Mouse (Mus musculus) yolk sac, embryonic 10.5 days (tissue): Measurements from ENCODE around the gene Olfr1124.
"Not testable (repeated sequence)": the region's sequence is repeated elsewhere in the genome, so short reads cannot be mapped to it uniquely, and the experiment has no call there.

Experiments used
- DNase-seq: peaks from one replicate; pipeline ENCODE4 v3.0.0-alpha.2; 2017; ENCODE audit warnings: low spot score

Olfr1124 gene

DNA sequence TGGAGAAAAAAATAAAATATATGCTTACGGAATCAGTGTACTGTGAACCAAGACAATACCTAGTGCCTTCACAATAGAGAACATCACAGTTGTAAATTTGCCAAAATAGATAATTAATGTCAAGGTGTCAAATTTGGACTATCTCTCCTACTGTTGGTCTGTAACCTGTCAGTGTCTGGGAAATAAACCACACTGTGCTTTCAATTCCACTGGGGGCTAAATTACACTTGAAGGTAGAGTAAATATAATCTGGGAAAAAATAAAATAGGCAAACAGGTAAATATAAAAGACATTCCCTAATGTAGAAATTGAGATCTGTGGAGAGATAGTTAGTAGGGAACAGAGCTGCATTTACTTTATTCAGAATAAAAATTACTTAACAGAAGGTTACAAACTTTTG, at the start of gene Olfr1124:
Gene Olfr1124, plus strand, starts transcription at position 301 of the 400 bp plus-strand sequence.
- DNase-seq, result no peak

DNA sequence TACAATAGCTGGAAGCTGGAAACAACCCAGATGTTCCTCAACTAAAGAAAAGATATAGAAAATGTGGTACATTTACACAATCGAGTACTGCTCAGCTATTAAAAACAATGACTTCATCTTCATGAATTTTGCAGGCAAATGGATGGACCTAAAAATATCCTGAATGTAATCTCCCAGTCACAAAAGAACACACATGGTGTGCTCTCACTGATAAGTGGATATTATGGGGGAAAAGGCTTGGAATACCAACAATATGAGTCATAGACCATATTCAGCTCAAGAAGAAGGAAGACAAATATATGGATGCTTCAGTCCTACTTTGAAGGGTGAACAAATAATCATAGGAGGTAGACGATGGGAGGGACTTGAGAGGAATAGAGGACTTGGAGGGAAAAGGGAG, 46.1 kb upstream of the Olfr1124 start:
- no peak for DNase-seq

GRCm38 (mm10) chr2:87385549-87385948, 44.5 kb upstream of the Olfr1124 start, which contains the start of gene Olfr1122:
Olfr1122 (plus strand) TSS chr2:87385849.
- no peak for DNase-seq

- not testable (repeated sequence) for DNase-seq
Observed at GRCm38 (mm10) chr2:87393605-87394004, 36.5 kb upstream of the Olfr1124 start.

GRCm38 (mm10) chr2:87394686-87395085, 35.4 kb upstream of the Olfr1124 start:
- not testable (repeated sequence) for DNase-seq

GRCm38 (mm10) chr2:87416335-87416734, 13.7 kb upstream of the Olfr1124 start, which contains the start of gene Olfr1123:
Olfr1123 (plus strand) TSS chr2:87416635.
- DNase-seq, result no peak

GRCm38 (mm10) chr2:87437731-87438130, 7.7 kb downstream of the Olfr1124 start:
- DNase-seq, result no peak

DNA sequence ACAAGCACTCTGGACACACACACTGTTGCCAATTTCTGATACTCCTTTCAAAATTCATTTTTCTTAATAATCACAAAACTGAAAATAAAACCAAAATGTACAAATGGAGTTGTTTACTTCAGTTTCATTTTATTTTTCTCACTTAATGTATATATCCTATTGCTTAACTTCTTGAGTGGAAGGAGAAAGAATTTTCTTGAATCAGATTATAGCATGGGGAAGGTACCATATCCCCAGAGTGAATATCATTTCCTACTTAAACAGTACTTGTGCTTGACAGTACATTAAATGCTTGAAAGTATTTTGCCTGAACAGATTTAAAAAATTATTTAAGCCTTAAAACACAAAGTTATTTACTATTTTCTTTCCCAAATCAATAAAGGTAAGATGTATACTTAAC, 23.6 kb downstream of the Olfr1124 start, which contains the start of gene Olfr1126:
Gene Olfr1126, plus strand, starts transcription at position 301 of the 400 bp plus-strand sequence.
- no peak for DNase-seq

GRCm38 (mm10) chr2:87461769-87462168, 31.7 kb downstream of the Olfr1124 start:
- no peak for DNase-seq

DNA sequence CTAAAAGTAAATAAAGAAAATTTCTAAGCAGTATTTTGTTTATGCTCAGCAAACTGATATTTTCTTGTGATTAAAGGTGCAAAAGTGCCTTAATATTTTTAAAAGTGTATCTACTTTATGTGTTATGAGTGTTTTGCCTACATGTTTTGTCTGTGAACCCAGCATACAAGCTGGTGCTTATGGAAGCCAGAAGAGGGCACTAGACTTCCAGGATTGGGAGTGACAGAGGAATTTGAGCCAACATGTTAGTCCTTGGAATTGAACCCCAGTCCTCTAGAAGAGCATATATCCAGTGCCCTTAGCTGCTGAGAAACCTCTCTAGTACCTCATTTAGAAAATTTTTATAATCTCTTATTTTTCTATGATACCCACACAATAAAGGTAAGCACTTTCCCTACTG, 50.1 kb downstream of the Olfr1124 start:
- DNase-seq, result no peak

DNA sequence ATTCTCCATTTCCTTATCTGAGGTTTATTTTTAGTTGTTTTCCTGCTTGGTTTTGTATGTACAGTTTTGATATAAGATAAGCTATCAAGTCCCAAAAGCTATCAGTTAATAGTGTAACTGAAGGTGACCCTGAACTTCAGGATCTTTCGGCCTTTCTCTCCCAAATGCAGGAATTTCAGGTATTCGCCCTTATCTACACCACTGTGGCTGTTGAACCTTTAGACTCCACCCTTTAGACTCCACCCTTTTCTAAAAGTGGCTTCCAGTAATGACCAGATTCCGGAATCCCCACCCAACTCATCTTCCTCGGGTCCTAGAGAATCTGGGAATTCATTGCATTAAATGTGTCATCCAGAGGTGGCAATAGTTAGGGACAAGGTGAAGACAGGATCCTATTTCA, 51.1 kb downstream of the Olfr1124 start:
- DNase-seq, result no peak

- DNase-seq, result no peak
Observed at GRCm38 (mm10) chr2:87482276-87482675, 52.2 kb downstream of the Olfr1124 start.
